Mouse (Mus musculus): ENCODE data around the gene Nxnl1.
"Not testable (repeated sequence)": the region's sequence is repeated elsewhere in the genome, so short reads cannot be mapped to it uniquely, and the experiment has no call there.

The Nxnl1 gene

GRCm38 (mm10) chr8:71525226-71526050 is 41.0 kb downstream of the Nxnl1 start, which contains the start of gene Ccdc194:
TSS of gene Ccdc194 (minus strand) at chr8:71525711.
- in situ Hi-C loops (cut with MboI; ENCODE audit: low sequenced_read_pairs), result no loop called here

GRCm38 (mm10) chr8:71521634-71522033 is 44.8 kb downstream of the Nxnl1 start:
- in situ Hi-C loops (cut with MboI; ENCODE audit: low sequenced_read_pairs), result no loop called here

DNA sequence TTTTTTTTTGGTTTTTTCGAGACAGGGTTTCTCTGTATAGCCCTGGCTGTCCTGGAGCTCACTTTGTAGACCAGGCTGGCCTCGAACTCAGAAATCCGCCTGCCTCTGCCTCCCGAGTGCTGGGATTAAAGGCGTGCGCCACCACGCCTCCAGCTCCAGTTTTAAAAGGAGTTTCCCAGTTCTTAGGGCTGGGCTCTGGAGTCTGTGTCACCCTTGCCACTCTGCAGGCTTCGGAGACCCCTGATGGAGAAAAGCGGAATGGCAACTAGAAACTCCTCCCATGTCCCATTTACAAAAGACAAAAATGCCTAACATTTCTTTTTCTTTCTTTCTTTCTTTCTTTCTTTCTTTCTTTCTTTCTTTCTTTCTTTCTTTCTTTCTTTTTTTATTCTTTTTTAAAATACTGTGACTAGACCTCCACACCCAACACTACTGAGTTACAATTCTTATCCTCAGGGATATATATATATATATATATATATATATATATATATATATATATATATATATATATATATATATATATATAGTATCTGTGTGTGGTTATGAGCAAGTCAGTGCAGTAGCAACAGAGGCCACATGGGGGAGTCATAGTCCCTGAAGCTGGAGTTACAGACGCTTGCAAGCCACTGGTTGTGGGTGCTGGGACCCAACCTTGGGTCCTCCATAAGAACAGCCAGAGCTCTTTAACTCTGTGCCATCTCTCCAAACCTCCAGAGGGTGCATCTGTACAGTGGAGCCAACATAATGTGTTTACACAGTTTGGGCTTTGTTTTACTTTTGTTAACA is 47.2 kb downstream of the Nxnl1 start:
- in situ Hi-C loops (cut with MboI; ENCODE audit: low sequenced_read_pairs), result not testable (repeated sequence)

DNA sequence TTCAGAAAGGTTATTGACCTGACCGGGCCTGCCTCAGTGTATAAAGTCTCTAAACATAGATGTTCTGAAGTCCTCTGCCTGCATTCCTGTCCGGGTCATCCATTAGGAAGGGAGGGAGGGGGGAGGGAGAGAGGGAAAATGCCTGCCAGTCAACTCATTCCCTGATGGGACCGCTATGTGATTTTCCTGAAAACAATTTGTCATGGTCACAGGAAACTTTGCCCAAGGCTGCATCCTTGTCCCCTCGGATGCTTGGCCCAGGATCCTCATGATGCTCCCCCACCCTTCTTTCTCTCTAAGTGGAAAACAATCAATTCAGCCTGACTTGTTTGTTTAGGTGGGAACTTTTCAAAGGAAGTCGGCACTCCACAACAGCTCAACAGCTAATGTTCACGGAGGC is 49.6 kb downstream of the Nxnl1 start:
- in situ Hi-C loops (cut with MboI; ENCODE audit: low sequenced_read_pairs), result no loop called here

DNA sequence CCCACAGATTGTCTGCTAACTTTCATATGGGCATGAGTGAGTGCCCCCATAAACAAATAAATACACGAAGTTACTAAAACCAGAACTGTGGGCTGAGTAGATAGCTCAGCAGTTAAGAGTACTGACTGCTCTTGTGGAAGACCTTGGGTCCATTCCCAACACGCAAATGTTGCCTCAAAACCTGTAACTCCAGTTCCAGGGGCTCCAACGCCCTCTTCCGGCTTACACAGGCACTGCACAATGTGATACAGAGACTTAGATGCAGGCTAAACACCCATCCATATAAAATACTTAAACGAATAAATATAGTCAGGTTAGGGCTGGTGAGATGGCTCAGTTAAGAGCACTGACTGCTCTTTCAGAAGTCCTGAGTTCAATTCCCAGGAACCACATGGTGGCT is 51.4 kb downstream of the Nxnl1 start:
- in situ Hi-C loops (cut with MboI; ENCODE audit: low sequenced_read_pairs), result no loop called here

- in situ Hi-C loops (cut with MboI; ENCODE audit: low sequenced_read_pairs), result no loop called here
Observed at GRCm38 (mm10) chr8:71513018-71513754, 53.2 kb downstream of the Nxnl1 start.

GRCm38 (mm10) chr8:71511644-71512043 is 54.8 kb downstream of the Nxnl1 start, which contains the start of gene Plvap:
TSS of gene Plvap (minus strand) at chr8:71511752.
- in situ Hi-C loops (cut with MboI; ENCODE audit: low sequenced_read_pairs), result no loop called here
